12 mouse cellular contexts compared by ENCODE assay signal in genomic region chr1:52524150-52524549, GRCm38 (mm10). TPM values are rescaled to one million over a fixed set of nuclear protein-coding genes. Genes with fewer than 3 reads are reported as not detected.
DNase-seq lines count a peak whose midpoint lies in the region; ATAC-seq and TF ChIP-seq lines count a peak whose summit lies in the region.
"Had no signal": no experiment of that assay in that cellular context is flagged by ENCODE, and none has a peak within 500 bp of the region (broad histone marks: within the 10 kb centered on the region; RNA-seq: fewer than 3 reads in every experiment).

No protein-coding gene starts in this region.

- ATAC-seq in hindbrain, embryonic 13.5 days (ENCODE audit: low FRiP score): peak; percentile 85

- no peaks in the 10 kb centered on the region for H3K27me3 ChIP-seq in hindbrain, embryonic 13.5 days
- H3K27me3 ChIP-seq: liver, embryonic 13.5 days had no signal

- TF ChIP-seq POLR2A in brain, embryonic 14.5 days (IDR thresholded peaks at IDR 0.05; ENCODE audit: borderline replicate concordance, extremely low read depth, insufficient read depth, insufficient read length, poor library complexity, severe bottlenecking): no peak

- H3K4me1 ChIP-seq in hindbrain, embryonic 13.5 days (replicated peaks): peaks cover 10% of the 10 kb centered on the region
- H3K4me1 ChIP-seq: liver, embryonic 13.5 days had no signal

- intact Hi-C loops in heart, postnatal 25 days (cut with DNase I): no loop called here

- H3K9ac ChIP-seq in hindbrain, embryonic 13.5 days: no peak overlapping the region
- H3K9ac ChIP-seq: liver, embryonic 13.5 days had no signal

- WGBS in hindbrain, embryonic 13.5 days: 52% methylated on average over 7 of the region's 7 CpGs

- peak; percentile 71 for DNase-seq in brain, adult 2 months (ENCODE audit: low read depth, low spot score)
- peak; percentile 86 for DNase-seq in brain, embryonic 14.5 days (ENCODE audit: low read depth)
- DNase-seq in left cerebral cortex, adult 9 months (ENCODE audit: low spot score in 2 of 2): peak; percentile 55 to 61
- no peak for DNase-seq in T-cell, adult 2 months (ENCODE audit: low spot score)
- DNase-seq in cerebellum, postnatal 4 days (ENCODE audit: low spot score in 2 of 2): no peak
- DNase-seq in heart, postnatal 25 days (ENCODE audit: low spot score): no peak
- DNase-seq: adrenal gland, postnatal 25 days; heart, adult 18-20 months; kidney, adult 18-20 months; liver, embryonic 13.5 days; spleen, adult 18-20 months had no signal

- H3K27ac ChIP-seq in hindbrain, embryonic 13.5 days: no peak overlapping the region
- H3K27ac ChIP-seq: liver, embryonic 13.5 days had no signal

- H3K9me3 ChIP-seq in hindbrain, embryonic 13.5 days: no peaks in the 10 kb centered on the region
- H3K9me3 ChIP-seq: liver, embryonic 13.5 days had no signal

- no peak overlapping the region for H3K4me3 ChIP-seq in hindbrain, embryonic 13.5 days
- H3K4me3 ChIP-seq: liver, embryonic 13.5 days had no signal

- no peak for TF ChIP-seq CTCF in brain, embryonic 14.5 days (IDR thresholded peaks at IDR 0.05; ENCODE audit: borderline replicate concordance, extremely low read depth, insufficient read depth, insufficient read length)

- no peaks in the 10 kb centered on the region for H3K36me3 ChIP-seq in hindbrain, embryonic 13.5 days
- H3K36me3 ChIP-seq: liver, embryonic 13.5 days had no signal

- no peak overlapping the region for H3K4me2 ChIP-seq in hindbrain, embryonic 13.5 days
- H3K4me2 ChIP-seq: liver, embryonic 13.5 days had no signal

RNA-seq across cellular contexts. Expression of gene Nab1, which starts 23.7 kb away (rescaled TPM):
- polyA plus RNA-seq in brain, embryonic 14.5 days (2012; rRNA removed): 8.6 and 11.5 TPM in 2 replicates
- 8.9 and 9.2 TPM in 2 replicates for polyA plus RNA-seq in hindbrain, embryonic 13.5 days (2015; fragmentation: Nextera tagmentation; extraction: Ambion mirVana)
- 10 to 100 TPM; 21.7 to 24.1 TPM for total RNA-seq in heart, postnatal 25 days (2021)

Comparison
In these comparisons a context has a peak if more than half of its experiments do, and no peak if none do; other contexts are left out.
1. DNase-seq: peak in brain, adult 2 months (single experiment), brain, embryonic 14.5 days (single experiment) and left cerebral cortex, adult 9 months (2 of 2); none in T-cell, adult 2 months (single experiment), cerebellum, postnatal 4 days (0 of 2) and heart, postnatal 25 days (single experiment).